Mouse (Mus musculus) cortical plate, adult 2 months (tissue): ENCODE data around the gene Actr1b.

Experiments
- CTCF ChIP-seq: fragments of 200-500 bp; IDR thresholded peaks from 2 replicates; pipeline ENCODE4 v1.5.1; 2011; ENCODE audit warnings: mild to moderate bottlenecking, control low read depth, low read length; ENCODE audit not compliant: insufficient read depth; ENCODE audit errors: extremely low read depth
- POLR2A ChIP-seq: fragments of 200-500 bp; IDR thresholded peaks from 2 replicates; pipeline ENCODE4 v1.6.1; 2011; ENCODE audit warnings: mild to moderate bottlenecking, low read length, control low read depth; ENCODE audit not compliant: insufficient read depth; ENCODE audit errors: extremely low read depth

GRCm38 (mm10) chr1:36657658-36658415 is 56.4 kb downstream of the Actr1b start:
- TF ChIP-seq CTCF (no peak), POLR2A (no peak)
